Comparison of ENCODE assay signal across 11 mouse cellular contexts in the genomic region with DNA sequence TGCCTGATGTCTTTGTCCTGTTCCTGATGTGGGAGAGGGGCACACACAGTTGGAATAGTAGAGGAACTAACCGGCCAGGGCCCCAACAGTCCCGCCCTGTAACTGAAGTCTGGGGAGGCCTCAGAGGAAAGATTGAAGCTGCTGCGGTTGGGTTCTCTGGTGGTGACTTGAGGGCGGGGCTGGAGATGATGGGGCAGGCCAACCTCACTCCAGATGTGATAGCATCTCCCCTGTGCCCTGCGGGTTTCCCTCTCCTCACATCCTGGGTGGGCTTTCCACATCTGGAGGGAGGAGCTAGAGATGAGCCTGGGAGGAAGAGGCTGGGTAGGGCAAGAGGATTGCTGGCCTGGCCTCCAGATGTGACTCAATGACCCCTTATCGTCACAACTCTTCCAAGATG. TPM values are rescaled to one million over a fixed set of nuclear protein-coding genes. Genes with fewer than 3 reads are reported as not detected.
DNase-seq lines count a peak whose midpoint lies in the region; ATAC-seq and TF ChIP-seq lines count a peak whose summit lies in the region.
"Had no signal": no experiment of that assay in that cellular context is flagged by ENCODE, and none has a peak within 500 bp of the region (broad histone marks: within the 10 kb centered on the region; RNA-seq: fewer than 3 reads in every experiment).

No protein-coding gene starts in this region.

- H3K4me1 ChIP-seq in MEL (ENCODE audit: control insufficient read depth in 1 of 2, insufficient read depth in 2 of 2, low read length in 2 of 2): peaks cover 6 to 65% of the 10 kb centered on the region in 2 experiments
- peaks cover 25% of the 10 kb centered on the region for H3K4me1 ChIP-seq in forebrain, embryonic 16.5 days (replicated peaks; ENCODE audit: control insufficient read depth, insufficient read depth, low read length)

- no peak for TF ChIP-seq CTCF in MEL (IDR thresholded peaks at IDR 0.05 in 2 of 3, conservative IDR thresholded peaks at IDR 0.05 in 1 of 3; ENCODE audit: control insufficient read depth in 1 of 3, insufficient read depth in 1 of 3, low read depth in 2 of 3, low read length in 3 of 3, poor library complexity in 1 of 3, severe bottlenecking in 1 of 3)

- no peak overlapping the region for H3K4me2 ChIP-seq in forebrain, embryonic 16.5 days (ENCODE audit: low read length)
- H3K4me2 ChIP-seq: neural tube, embryonic 13.5 days had no signal

- DNase-seq in embryo, embryonic 11 days: peak; percentile 38
- DNase-seq in embryo, embryonic 10 days (ENCODE audit: low spot score): no peak
- DNase-seq in MEL (ENCODE audit: low read depth, low spot score): peak; percentile 96
- peak; percentile 92 for DNase-seq in induced T-regulatory cell, adult 2 months (ENCODE audit: low read depth)
- peak; percentile 66 to 77 for DNase-seq in natural killer cell, adult 2 months (ENCODE audit: low spot score in 2 of 2)
- no peak for DNase-seq in cerebellum, adult 18-20 months
- no peak for DNase-seq in cerebellum, adult 8-10 months
- DNase-seq: adrenal gland, adult 8-10 months had no signal

- TF ChIP-seq RAD21 in MEL (IDR thresholded peaks at IDR 0.05; ENCODE audit: low read depth, low read length): no peak

- peak overlapping the region; percentile 93 for H3K27ac ChIP-seq in MEL (ENCODE audit: control insufficient read depth, low read depth, low read length)
- no peak overlapping the region for H3K27ac ChIP-seq in forebrain, embryonic 16.5 days (ENCODE audit: low read length)
- H3K27ac ChIP-seq: hindbrain, postnatal 0 days; neural tube, embryonic 13.5 days had no signal

- H3K9ac ChIP-seq in MEL (ENCODE audit: control insufficient read depth, low read depth, low read length, poor library complexity, severe bottlenecking): peak overlapping the region; percentile 61
- no peak overlapping the region for H3K9ac ChIP-seq in forebrain, embryonic 16.5 days (replicated peaks; ENCODE audit: low read depth, low read length)
- H3K9ac ChIP-seq: neural tube, embryonic 13.5 days had no signal

- 84% methylated on average over 6 of the region's 6 CpGs for WGBS in forebrain, embryonic 16.5 days

- no peaks in the 10 kb centered on the region for H3K9me3 ChIP-seq in MEL (replicated peaks; ENCODE audit: insufficient read depth, low read length)
- H3K9me3 ChIP-seq in forebrain, embryonic 16.5 days (ENCODE audit: control insufficient read depth, low read length): no peaks in the 10 kb centered on the region
- H3K9me3 ChIP-seq: neural tube, embryonic 13.5 days had no signal

- H3K79me2 ChIP-seq in MEL (ENCODE audit: control insufficient read depth, insufficient read depth, low read length, poor library complexity): peaks cover 10% of the 10 kb centered on the region

- TF ChIP-seq POLR2A in MEL (IDR thresholded peaks at IDR 0.05; ENCODE audit: control insufficient read depth in 1 of 2, insufficient read depth in 1 of 2, low read depth in 1 of 2, low read length in 2 of 2, poor library complexity in 1 of 2): peak; percentile 53 to 80; a peak in 3 of 4 replicates

- H3K36me3 ChIP-seq in MEL (ENCODE audit: control insufficient read depth in 1 of 2, insufficient read depth in 2 of 2, low read length in 2 of 2): peaks cover 0 to 41% of the 10 kb centered on the region in 2 experiments; a peak in 2 of 4 replicates
- H3K36me3 ChIP-seq in forebrain, embryonic 16.5 days (ENCODE audit: control insufficient read depth, insufficient read depth): peaks cover 9% of the 10 kb centered on the region; the same call in 1 of the 2 replicates

- no peaks in the 10 kb centered on the region for H3K27me3 ChIP-seq in MEL (ENCODE audit: control insufficient read depth in 1 of 2, insufficient read depth in 2 of 2, low read length in 2 of 2)
- H3K27me3 ChIP-seq in forebrain, embryonic 16.5 days (replicated peaks; ENCODE audit: control insufficient read depth, insufficient read depth, low read length): no peaks in the 10 kb centered on the region

- H3K4me3 ChIP-seq in MEL (ENCODE audit: control insufficient read depth in 1 of 2, insufficient read depth in 1 of 2, low read depth in 2 of 2, low read length in 2 of 2): peak overlapping the region; percentile 33 to 36
- H3K4me3 ChIP-seq in forebrain, embryonic 16.5 days (replicated peaks; ENCODE audit: low read length): no peak overlapping the region
- H3K4me3 ChIP-seq: neural tube, embryonic 13.5 days had no signal

- no peak for ATAC-seq in forebrain, embryonic 16.5 days
- ATAC-seq: hindbrain, postnatal 0 days had no signal

- TF ChIP-seq EP300 in MEL (IDR thresholded peaks at IDR 0.05; ENCODE audit: low read depth in 1 of 2, low read length in 2 of 2): peak; percentile 77 to 95

TF ChIP-seq in MEL, 35 proteins besides CTCF, POLR2A, EP300 and RAD21:
- TF ChIP-seq NRF1 (IDR thresholded peaks at IDR 0.05; ENCODE audit: insufficient read depth, low read depth, low read length, poor library complexity, severe bottlenecking) (no peak), MXI1 (IDR thresholded peaks at IDR 0.05; ENCODE audit: low read depth, low read length) (no peak; the same call in 1 of the 2 replicates), HCFC1 (IDR thresholded peaks at IDR 0.05; ENCODE audit: low read depth, low read length) (peak; percentile 65), E2F4 (IDR thresholded peaks at IDR 0.05; ENCODE audit: borderline replicate concordance, low read depth, low read length) (no peak), USF2 (IDR thresholded peaks at IDR 0.05; ENCODE audit: borderline replicate concordance in 1 of 2, insufficient read depth in 1 of 2, low read depth in 1 of 2, low read length in 2 of 2) (no peak), TCF12 (IDR thresholded peaks at IDR 0.05; ENCODE audit: low read depth, low read length) (peak; percentile 87), BHLHE40 (IDR thresholded peaks at IDR 0.05; ENCODE audit: borderline replicate concordance, low read depth, low read length) (peak; percentile 57; the same call in 1 of the 2 replicates), POLR2AphosphoS5 (IDR thresholded peaks at IDR 0.05; ENCODE audit: borderline replicate concordance, low read depth, low read length) (no peak), NELFE (IDR thresholded peaks at IDR 0.05; ENCODE audit: low read depth, low read length) (peak; percentile 78), SIN3A (IDR thresholded peaks at IDR 0.05; ENCODE audit: low read length) (peak; percentile 71), POLR2AphosphoS2 (IDR thresholded peaks at IDR 0.05; ENCODE audit: low read length) (peak; percentile 44; the same call in 1 of the 2 replicates), MAZ (IDR thresholded peaks at IDR 0.05; ENCODE audit: low read depth, low read length) (peak; percentile 88), CHD2 (IDR thresholded peaks at IDR 0.05; ENCODE audit: low read length) (no peak), ZNF384 (IDR thresholded peaks at IDR 0.05; ENCODE audit: low read depth, low read length) (no peak), TAL1 (IDR thresholded peaks at IDR 0.05; ENCODE audit: low read length) (peak; percentile 42; the same call in 1 of the 2 replicates), ZMIZ1 (IDR thresholded peaks at IDR 0.05; ENCODE audit: low read depth, low read length) (peak; percentile 86), GATA1 (IDR thresholded peaks at IDR 0.05; ENCODE audit: low read depth, low read length) (peak; percentile 65), UBTF (IDR thresholded peaks at IDR 0.05; ENCODE audit: borderline replicate concordance, insufficient read depth, low read depth, low read length) (no peak), ZKSCAN1 (IDR thresholded peaks at IDR 0.05; ENCODE audit: low read depth, low read length) (no peak), JUND (IDR thresholded peaks at IDR 0.05; ENCODE audit: low read depth, low read length) (no peak), MEF2A (IDR thresholded peaks at IDR 0.05; ENCODE audit: extremely low read depth, insufficient replicate concordance, low read depth, low read length, poor library complexity, severe bottlenecking) (no peak), RCOR1 (IDR thresholded peaks at IDR 0.05; ENCODE audit: low read depth, low read length) (peak; percentile 85), ETS1 (IDR thresholded peaks at IDR 0.05; ENCODE audit: low read depth, low read length) (peak; percentile 78), MYB (IDR thresholded peaks at IDR 0.05; ENCODE audit: low read depth, low read length) (peak; percentile 88), TBP (IDR thresholded peaks at IDR 0.05; ENCODE audit: low read depth, low read length) (peak; percentile 79), CHD1 (IDR thresholded peaks at IDR 0.05; ENCODE audit: low read depth, low read length) (no peak), ELF1 (IDR thresholded peaks at IDR 0.05; ENCODE audit: low read depth, low read length) (no peak)

RNA-seq across cellular contexts. Expression of gene Lgals1, which starts 2.9 kb away (rescaled TPM):
- total RNA-seq in MEL (2012; rRNA removed): 974 and 1,054 TPM in 2 replicates
- polyA plus RNA-seq in MEL (2012; ENCODE audit: insufficient read depth in 1 of 2, insufficient read length in 2 of 2, low read depth in 1 of 2, low replicate concordance in 2 of 2, missing spikeins in 1 of 2): 1,000 to 10,000 TPM in 1 of 2 experiments, 100 to 1,000 TPM in 1; 646 to 1,010 TPM
- 51.9 and 95.5 TPM in 2 replicates for polyA plus RNA-seq in forebrain, embryonic 16.5 days (2015; fragmentation: Nextera tagmentation; extraction: Ambion mirVana)

RNA-seq across cellular contexts. Expression of gene Pdxp, which starts 9.9 kb away (rescaled TPM):
- total RNA-seq in MEL (2012; rRNA removed): 16.7 and 21.5 TPM in 2 replicates
- 10 to 100 TPM in 1 of 2 experiments, not detected in 1; 25.4 TPM for polyA plus RNA-seq in MEL (2012; ENCODE audit: insufficient read depth in 1 of 2, insufficient read length in 2 of 2, low read depth in 1 of 2, low replicate concordance in 2 of 2, missing spikeins in 1 of 2)
- polyA plus RNA-seq in forebrain, embryonic 16.5 days (2015; fragmentation: Nextera tagmentation; extraction: Ambion mirVana): 96.4 and 102 TPM in 2 replicates

RNA-seq across cellular contexts. Expression of gene Nol12, which starts 11.1 kb away (rescaled TPM):
- total RNA-seq in MEL (2012; rRNA removed): 39.0 and 40.8 TPM in 2 replicates
- 100 to 1,000 TPM in 1 of 2 experiments, not detected in 1; 127 TPM for polyA plus RNA-seq in MEL (2012; ENCODE audit: insufficient read depth in 1 of 2, insufficient read length in 2 of 2, low read depth in 1 of 2, low replicate concordance in 2 of 2, missing spikeins in 1 of 2)
- polyA plus RNA-seq in forebrain, embryonic 16.5 days (2015; fragmentation: Nextera tagmentation; extraction: Ambion mirVana): 60.4 and 64.2 TPM in 2 replicates

RNA-seq across cellular contexts. Expression of gene Triobp, which starts 23.9 kb away (rescaled TPM):
- total RNA-seq in MEL (2012; rRNA removed): 18.4 and 21.3 TPM in 2 replicates
- 10 to 100 TPM in 1 of 2 experiments, not detected in 1; 31.3 TPM for polyA plus RNA-seq in MEL (2012; ENCODE audit: insufficient read depth in 1 of 2, insufficient read length in 2 of 2, low read depth in 1 of 2, low replicate concordance in 2 of 2, missing spikeins in 1 of 2)
- polyA plus RNA-seq in forebrain, embryonic 16.5 days (2015; fragmentation: Nextera tagmentation; extraction: Ambion mirVana): 42.7 and 49.7 TPM in 2 replicates

RNA-seq across cellular contexts. Expression of gene Sh3bp1, which starts 24.0 kb away (rescaled TPM):
- total RNA-seq in MEL (2012; rRNA removed): 17.1 and 21.0 TPM in 2 replicates
- 10 to 100 TPM in 1 of 2 experiments, not detected in 1; 80.2 TPM for polyA plus RNA-seq in MEL (2012; ENCODE audit: insufficient read depth in 1 of 2, insufficient read length in 2 of 2, low read depth in 1 of 2, low replicate concordance in 2 of 2, missing spikeins in 1 of 2)
- polyA plus RNA-seq in forebrain, embryonic 16.5 days (2015; fragmentation: Nextera tagmentation; extraction: Ambion mirVana): 4.9 and 6.0 TPM in 2 replicates

Comparison
In these comparisons a context has a peak if more than half of its experiments do, and no peak if none do; other contexts are left out.
1. DNase-seq: peak in embryo, embryonic 11 days (single experiment), MEL (single experiment), induced T-regulatory cell, adult 2 months (single experiment) and natural killer cell, adult 2 months (2 of 2); none in embryo, embryonic 10 days (single experiment), cerebellum, adult 18-20 months (0 of 2) and cerebellum, adult 8-10 months (single experiment).